Mouse (Mus musculus): ENCODE measurements around the gene Tspan5.

The Tspan5 gene

GRCm38 (mm10) chr3:138741649-138742565 is at the start of gene Tspan5:
Gene Tspan5, plus strand, starts transcription at chr3:138742195.
- peak; percentile 87 for DNase-seq (ENCODE audit: low spot score)

- DNase-seq (ENCODE audit: low spot score): no peak
Observed at GRCm38 (mm10) chr3:138692302-138692701, 49.7 kb upstream of the Tspan5 start.

GRCm38 (mm10) chr3:138703399-138703798 is 38.6 kb upstream of the Tspan5 start:
- no peak for DNase-seq (ENCODE audit: low spot score)

- DNase-seq (ENCODE audit: low spot score): no peak
Observed at GRCm38 (mm10) chr3:138704469-138704868, 37.5 kb upstream of the Tspan5 start.

GRCm38 (mm10) chr3:138705875-138706274 is 36.1 kb upstream of the Tspan5 start:
- DNase-seq (ENCODE audit: low spot score): no peak

- DNase-seq (ENCODE audit: low spot score): no peak
Observed at GRCm38 (mm10) chr3:138709183-138709582, 32.8 kb upstream of the Tspan5 start.

GRCm38 (mm10) chr3:138711971-138712370 is 30.0 kb upstream of the Tspan5 start:
- DNase-seq (ENCODE audit: low spot score): no peak

GRCm38 (mm10) chr3:138712452-138713140 is 29.4 kb upstream of the Tspan5 start:
- no peak for DNase-seq (ENCODE audit: low spot score)

- DNase-seq (ENCODE audit: low spot score): no peak
Observed at GRCm38 (mm10) chr3:138713141-138713540, 28.9 kb upstream of the Tspan5 start.

- DNase-seq (ENCODE audit: low spot score): no peak
Observed at GRCm38 (mm10) chr3:138714788-138715187, 27.2 kb upstream of the Tspan5 start.

GRCm38 (mm10) chr3:138715212-138715611 is 26.8 kb upstream of the Tspan5 start:
- DNase-seq (ENCODE audit: low spot score): no peak

- no peak for DNase-seq (ENCODE audit: low spot score)
Observed at GRCm38 (mm10) chr3:138717040-138717439, 25.0 kb upstream of the Tspan5 start.

- DNase-seq (ENCODE audit: low spot score): no peak
Observed at GRCm38 (mm10) chr3:138722152-138722551, 19.8 kb upstream of the Tspan5 start.

GRCm38 (mm10) chr3:138727571-138727970 is 14.4 kb upstream of the Tspan5 start:
- no peak for DNase-seq (ENCODE audit: low spot score)

GRCm38 (mm10) chr3:138728840-138729239 is 13.2 kb upstream of the Tspan5 start:
- no peak for DNase-seq (ENCODE audit: low spot score)

GRCm38 (mm10) chr3:138730812-138731211 is 11.2 kb upstream of the Tspan5 start:
- DNase-seq (ENCODE audit: low spot score): no peak

- peak; percentile 63 for DNase-seq (ENCODE audit: low spot score)
Observed at GRCm38 (mm10) chr3:138735760-138736159, 6.2 kb upstream of the Tspan5 start.

GRCm38 (mm10) chr3:138739150-138739700 is 2.8 kb upstream of the Tspan5 start:
- no peak for DNase-seq (ENCODE audit: low spot score)

- no peak for DNase-seq (ENCODE audit: low spot score)
Observed at GRCm38 (mm10) chr3:138740291-138740690, 1.7 kb upstream of the Tspan5 start.

- DNase-seq (ENCODE audit: low spot score): no peak
Observed at GRCm38 (mm10) chr3:138740843-138741540, 1.0 kb upstream of the Tspan5 start.

- peak; percentile 66 for DNase-seq (ENCODE audit: low spot score)
Observed at GRCm38 (mm10) chr3:138742566-138742930, 553 bp downstream of the Tspan5 start.

GRCm38 (mm10) chr3:138743061-138743671 is 1.2 kb downstream of the Tspan5 start:
- peak; percentile 64 for DNase-seq (ENCODE audit: low spot score)
